Mouse (Mus musculus) stomach, embryonic 14.5 days (tissue): Measurements from ENCODE around the gene Nek3. TPM values are rescaled to one million over a fixed set of nuclear protein-coding genes. Genes with fewer than 3 reads are reported as not detected.
A peak's percentile ranks its signal among the peaks of the same experiment; 100 is the strongest.

ENCODE experiments used
- ATAC-seq: fragments of 200-750 bp; cut with Nextera tagmentation; 2 replicates; pipeline ENCODE4 v1.8.0; 2017; ENCODE audit warnings: low read depth, moderate TSS enrichment; ENCODE audit not compliant: insufficient number of reproducible peaks, insufficient read depth, low FRiP score
- H3K27ac ChIP-seq: fragments of 300-500 bp; sonication (generic); 2 replicates; pipeline ENCODE4 v1.5.1; 2014; ENCODE audit warnings: mild to moderate bottlenecking, low read length, moderate library complexity, mixed read lengths
- H3K27me3 ChIP-seq: fragments of 300-500 bp; sonication (generic); 2 replicates; pipeline ENCODE4 v1.6.1; 2014; ENCODE audit warnings: low read length, control low read depth, mixed read lengths; ENCODE audit not compliant: control insufficient read depth, insufficient read depth
- H3K36me3 ChIP-seq: fragments of 300-500 bp; sonication (generic); 2 replicates; pipeline ENCODE4 v1.6.1; 2014; ENCODE audit warnings: mild to moderate bottlenecking, control low read depth, low read length, moderate library complexity, mixed read lengths; ENCODE audit not compliant: control insufficient read depth, insufficient read depth
- H3K4me1 ChIP-seq: fragments of 300-500 bp; sonication (generic); 2 replicates; pipeline ENCODE4 v1.6.1; 2014; ENCODE audit warnings: low read length, control low read depth, mixed read lengths; ENCODE audit not compliant: control insufficient read depth, insufficient read depth
- H3K4me2 ChIP-seq: fragments of 300-500 bp; sonication (generic); replicated peaks from 2 replicates; pipeline ENCODE4 v1.6.1; 2014; ENCODE audit warnings: low read depth, low read length, control low read depth
- H3K4me3 ChIP-seq: fragments of 300-500 bp; sonication (generic); 2 replicates; pipeline ENCODE4 v1.5.1; 2014; ENCODE audit warnings: low read depth, low read length, control low read depth
- H3K9ac ChIP-seq: fragments of 300-500 bp; sonication (generic); replicated peaks from 2 replicates; pipeline ENCODE4 v1.6.1; 2014; ENCODE audit warnings: low read depth, mild to moderate bottlenecking, control low read depth, low read length, moderate library complexity, mixed read lengths
- H3K9me3 ChIP-seq: fragments of 300-500 bp; sonication (generic); 2 replicates; pipeline ENCODE4 v1.6.1; 2016; ENCODE audit warnings: low read depth, low read length, control low read depth; ENCODE audit not compliant: control insufficient read depth
- WGBS: fragments of 180-500 bp; shearing (Covaris S2); extraction: QIAGEN DNeasy Blood & Tissue Kit; methylation state at CpG from one replicate; pipeline ENCODE4 v1.1.7; 2014; 5-methylcytosine and 5-hydroxymethylcytosine counted together
- polyA plus RNA-seq: library from polyadenylated mRNA; unstranded; fragments of >200 nt; fragmentation: Nextera tagmentation; extraction: Ambion mirVana; gene quantifications from 2 replicates; pipeline ENCODE4 v1.2.1, GENCODE M21; 2014

Nek3 gene
- polyA plus RNA-seq, result 7.0 and 10.7 TPM in 2 replicates

- no peak within 1 kb of the TSS; the same call in 1 of the 2 replicates for H3K9ac ChIP-seq
- H3K27ac ChIP-seq, result 0 out of 2 replicates have a peak within 1 kb of the TSS, but pooled peaks have one; percentile 27
- peak; percentile 98 for ATAC-seq
- WGBS, result under 1% methylated on average over 34 of the region's 43 CpGs
- H3K4me3 ChIP-seq, result peak within 1 kb of the TSS; percentile 50
- peaks cover 17% of the 10 kb centered on the region; the same call in 1 of the 2 replicates for H3K36me3 ChIP-seq
- H3K4me2 ChIP-seq, result peak within 1 kb of the TSS; percentile 47
- H3K4me1 ChIP-seq, result peaks cover 5% of the 10 kb centered on the region; the same call in 1 of the 2 replicates
- no peaks in the 10 kb centered on the region for H3K27me3 ChIP-seq
- no peaks in the 10 kb centered on the region for H3K9me3 ChIP-seq
Measured at GRCm38 (mm10) chr8:22166080-22166603, at the start of gene Nek3. Gene Nek3 (minus strand): TSS chr8:22166435.

DNA sequence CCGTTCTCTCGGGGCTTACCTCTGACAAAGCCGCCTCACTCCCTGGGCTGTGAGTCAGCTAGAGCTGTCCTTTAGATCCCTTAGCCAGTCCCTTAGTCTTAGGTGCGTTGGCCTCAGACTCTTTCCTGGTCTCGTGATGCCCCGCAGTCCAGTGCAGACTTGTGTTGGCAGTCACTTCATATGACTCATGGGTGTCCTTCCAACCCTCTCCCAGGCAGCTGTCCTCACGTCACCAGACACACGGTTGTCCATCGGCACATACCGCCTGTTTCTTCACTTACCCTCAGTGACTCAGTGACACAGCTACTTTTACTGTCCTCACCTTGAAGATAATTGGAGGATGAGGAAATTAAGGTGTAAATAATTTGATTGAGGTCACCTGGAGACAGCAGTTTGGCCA is 48.6 kb upstream of the Nek3 start:
- Histone ChIP-seq H3K4me3 (no peak overlapping the region), H3K4me2 (no peak overlapping the region), H3K4me1 (no peaks in the 10 kb centered on the region), H3K9ac (no peak overlapping the region), H3K36me3 (peaks cover 55% of the 10 kb centered on the region), H3K27me3 (no peaks in the 10 kb centered on the region), H3K27ac (no peak overlapping the region), H3K9me3 (no peaks in the 10 kb centered on the region)
- 93% methylated on average over 10 of the region's 10 CpGs for WGBS
- no peak for ATAC-seq

- peak; percentile 84 for ATAC-seq
- peaks cover 36% of the 10 kb centered on the region for H3K36me3 ChIP-seq
- H3K4me1 ChIP-seq, result no peaks in the 10 kb centered on the region
- no peaks in the 10 kb centered on the region for H3K9me3 ChIP-seq
- no peaks in the 10 kb centered on the region for H3K27me3 ChIP-seq
- no peak overlapping the region for H3K4me2 ChIP-seq
- peak overlapping the region; percentile 21; the same call in 1 of the 2 replicates for H3K27ac ChIP-seq
- WGBS, result 20% methylated on average over 5 of the region's 5 CpGs
- no peak overlapping the region for H3K9ac ChIP-seq
- no peak overlapping the region for H3K4me3 ChIP-seq
Measured at GRCm38 (mm10) chr8:22209012-22209411, 42.8 kb upstream of the Nek3 start.

- 69% methylated on average over 4 of the region's 4 CpGs for WGBS
- Histone ChIP-seq H3K4me2 (no peak overlapping the region), H3K4me1 (no peaks in the 10 kb centered on the region), H3K9ac (no peak overlapping the region), H3K36me3 (peaks cover 30% of the 10 kb centered on the region), H3K9me3 (no peaks in the 10 kb centered on the region), H3K4me3 (no peak overlapping the region), H3K27me3 (no peaks in the 10 kb centered on the region), H3K27ac (no peak overlapping the region)
- no peak for ATAC-seq
Measured at GRCm38 (mm10) chr8:22207535-22207934, 41.3 kb upstream of the Nek3 start.

DNA sequence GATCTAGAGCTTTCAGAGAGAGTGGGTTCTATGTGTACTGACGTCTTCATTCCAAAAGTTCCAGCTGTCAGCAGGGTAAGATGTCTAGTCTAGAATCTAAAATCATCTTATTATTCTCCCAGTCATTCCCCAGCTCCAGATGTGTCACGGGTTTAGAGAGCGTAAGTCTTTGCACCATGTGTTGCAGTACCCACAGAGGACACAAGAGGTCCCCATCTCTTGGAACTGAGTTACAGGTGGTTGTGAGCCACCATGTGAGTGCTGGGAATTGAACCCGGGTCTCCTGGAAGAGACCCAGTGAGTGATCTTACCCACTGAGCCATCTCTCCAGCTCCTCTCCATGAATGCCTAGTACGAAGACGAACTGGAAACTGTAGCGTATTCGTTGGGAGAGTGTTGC is 33.2 kb upstream of the Nek3 start:
- WGBS, result 98% methylated on average over 8 of the region's 8 CpGs
- Histone ChIP-seq H3K9ac (no peak overlapping the region), H3K27ac (no peak overlapping the region), H3K36me3 (peaks cover 23% of the 10 kb centered on the region), H3K9me3 (no peaks in the 10 kb centered on the region), H3K4me3 (no peak overlapping the region), H3K4me2 (no peak overlapping the region), H3K4me1 (peaks cover 4% of the 10 kb centered on the region; the same call in 1 of the 2 replicates), H3K27me3 (no peaks in the 10 kb centered on the region)
- ATAC-seq, result no peak

- Histone ChIP-seq H3K27me3 (no peaks in the 10 kb centered on the region), H3K4me1 (peaks cover 7% of the 10 kb centered on the region; the same call in 1 of the 2 replicates), H3K4me2 (no peak overlapping the region), H3K36me3 (peaks cover 23% of the 10 kb centered on the region), H3K9ac (no peak overlapping the region), H3K4me3 (no peak overlapping the region), H3K27ac (no peak overlapping the region), H3K9me3 (no peaks in the 10 kb centered on the region)
- no peak for ATAC-seq
- 81% methylated on average over 6 of the region's 6 CpGs for WGBS
Measured at GRCm38 (mm10) chr8:22197914-22198313, 31.7 kb upstream of the Nek3 start.

- peak; percentile 72 for ATAC-seq
- Histone ChIP-seq H3K4me3 (peak overlapping the region; percentile 82), H3K9ac (peak overlapping the region; percentile 90), H3K27ac (peak overlapping the region; percentile 98), H3K4me1 (peaks cover 7% of the 10 kb centered on the region; the same call in 1 of the 2 replicates), H3K4me2 (peak overlapping the region; percentile 48), H3K9me3 (no peaks in the 10 kb centered on the region), H3K27me3 (no peaks in the 10 kb centered on the region), H3K36me3 (no peaks in the 10 kb centered on the region)
- WGBS, result 11% methylated on average over 12 of the region's 12 CpGs
Measured at GRCm38 (mm10) chr8:22193432-22194010, 27.3 kb upstream of the Nek3 start.

- H3K9ac ChIP-seq, result peak within 1 kb of the TSS; percentile 90
- WGBS, result under 1% methylated on average over 73 of the region's 73 CpGs
- no peaks in the 10 kb centered on the region for H3K27me3 ChIP-seq
- H3K4me3 ChIP-seq, result peak within 1 kb of the TSS; percentile 82
- H3K4me2 ChIP-seq, result peak within 1 kb of the TSS; percentile 48
- ATAC-seq, result peak; percentile 92
- no peaks in the 10 kb centered on the region for H3K9me3 ChIP-seq
- H3K36me3 ChIP-seq, result no peaks in the 10 kb centered on the region
- peaks cover 7% of the 10 kb centered on the region; the same call in 1 of the 2 replicates for H3K4me1 ChIP-seq
- peak within 1 kb of the TSS; percentile 98 for H3K27ac ChIP-seq
Measured at GRCm38 (mm10) chr8:22192660-22193431, 26.6 kb upstream of the Nek3 start, which contains the start of gene Vps36. Gene Vps36 (plus strand): TSS chr8:22192809.
